Mouse (Mus musculus) 3T3-L1 (cell line): ENCODE measurements around the gene Gm28557.
"Not testable (repeated sequence)": the region's sequence is repeated elsewhere in the genome, so short reads cannot be mapped to it uniquely, and the experiment has no call there.

Source experiments
- DNase-seq: peaks from one replicate; pipeline ENCODE4 v3.0.0-alpha.2; 2015; ENCODE audit warnings: low read depth, low spot score

Gm28557 gene

DNA sequence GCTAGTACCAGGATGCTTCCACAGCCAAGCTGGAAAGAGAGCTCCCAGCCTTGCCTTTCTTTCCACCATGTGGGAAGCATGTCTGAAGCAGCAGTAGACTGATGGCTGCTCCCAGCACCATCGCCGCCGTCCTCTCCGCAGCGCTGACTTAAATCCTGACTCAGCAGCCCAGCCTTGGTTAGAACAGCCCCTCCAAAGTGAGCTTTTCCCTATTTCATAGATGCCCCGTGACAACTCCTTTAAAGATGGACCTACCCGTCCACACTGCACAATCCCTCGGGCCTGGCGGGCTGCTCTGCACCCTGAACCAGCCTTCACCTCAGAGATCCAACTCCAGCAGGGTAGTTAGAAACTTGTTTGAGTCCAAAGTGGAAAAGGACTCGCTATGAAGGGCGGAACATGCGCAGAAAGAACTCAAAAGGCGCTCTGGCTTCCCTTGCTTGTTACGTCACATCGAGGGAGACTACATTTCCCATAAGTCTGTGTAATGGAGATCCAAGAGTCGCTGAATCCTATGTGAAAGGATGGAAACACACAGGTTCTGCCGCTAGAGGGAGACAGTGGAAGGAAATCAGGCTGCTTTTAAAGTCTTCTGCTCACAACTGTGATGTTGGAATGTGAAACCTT, at the start of gene Gm28557:
TSS of gene Gm28557 (minus strand) at position 411 of the 627 bp plus-strand sequence.
- peak; percentile 99 for DNase-seq

DNA sequence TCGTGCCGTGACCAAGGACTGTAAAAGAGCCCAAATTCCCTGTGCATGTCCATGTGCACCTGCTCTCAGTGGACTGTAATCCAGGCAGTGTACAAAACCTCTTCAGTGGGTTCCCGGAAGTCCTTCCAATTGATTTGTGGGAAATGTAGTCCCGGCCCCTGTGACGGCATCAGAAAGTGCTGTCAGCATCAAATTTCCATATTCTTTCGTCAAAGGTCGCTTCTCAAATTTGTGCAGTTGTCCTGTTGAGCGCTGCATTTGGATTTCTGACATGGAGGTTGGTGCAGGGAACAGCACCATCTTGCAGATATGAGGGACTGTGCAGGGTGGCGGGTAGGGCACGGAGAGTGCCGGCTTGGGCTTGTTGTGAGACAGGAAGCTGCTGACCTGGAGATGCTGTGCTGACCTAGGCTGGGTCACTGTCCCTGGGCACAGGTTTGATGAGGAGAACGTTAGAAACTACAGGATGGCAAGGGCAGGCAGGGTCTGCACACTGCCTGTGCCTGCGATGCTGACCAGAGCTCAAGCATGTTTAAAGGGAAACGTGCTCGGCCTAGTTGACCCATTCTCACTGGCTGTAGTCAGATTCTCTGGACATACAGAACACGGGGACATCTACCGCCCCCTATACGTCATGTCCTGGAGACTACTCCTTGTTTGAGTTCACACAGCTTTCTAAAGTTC, 19.8 kb upstream of the Gm28557 start:
- peak; percentile 90 for DNase-seq

DNA sequence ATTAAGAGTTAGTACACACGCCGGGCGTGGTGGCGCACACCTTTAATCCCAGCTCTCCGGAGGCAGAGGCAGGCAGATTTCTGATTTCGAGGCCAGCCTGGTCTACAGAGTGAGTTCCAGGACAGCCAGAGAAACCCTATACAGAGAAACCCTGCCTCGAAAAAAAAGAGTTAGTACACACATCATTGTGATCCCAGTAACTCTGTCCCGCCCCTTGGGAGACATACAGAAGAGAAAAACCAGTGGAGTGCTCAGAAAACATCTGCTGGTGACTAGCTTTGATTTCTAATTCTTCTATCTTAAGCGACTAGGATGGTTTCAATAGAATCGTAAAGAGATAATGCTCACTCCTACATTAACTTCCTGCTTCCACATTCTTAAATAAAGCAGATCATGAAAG, 19.1 kb upstream of the Gm28557 start:
- not testable (repeated sequence) for DNase-seq

- no peak for DNase-seq
Observed at GRCm38 (mm10) chr13:67124460-67124859, 16.1 kb upstream of the Gm28557 start.

- not testable (repeated sequence) for DNase-seq
Observed at GRCm38 (mm10) chr13:67121360-67121759, 13.0 kb upstream of the Gm28557 start, which contains the start of gene Zfp759. Gene Zfp759, plus strand, starts transcription at chr13:67121660.

DNA sequence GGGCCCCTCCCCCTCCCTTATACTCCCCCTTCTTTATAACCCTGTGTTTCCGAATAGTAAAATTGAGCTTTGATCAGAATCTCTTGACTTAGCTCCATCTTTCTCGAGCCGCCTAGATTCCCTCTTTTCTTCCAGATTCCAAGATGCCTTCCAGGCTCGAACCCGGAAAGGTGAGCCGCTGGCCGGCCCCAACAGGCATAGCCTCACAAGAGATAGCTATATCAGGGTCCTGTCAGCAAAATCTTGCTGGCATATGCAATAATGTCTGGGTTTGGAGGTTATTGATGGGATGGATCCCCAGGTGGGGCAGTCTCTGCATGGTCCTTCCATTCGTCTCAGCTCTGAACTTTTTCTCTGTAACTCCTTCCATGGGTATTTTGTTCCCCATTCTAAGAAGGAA, 7.8 kb upstream of the Gm28557 start, which contains the start of gene Rslcan18:
TSS of gene Rslcan18 (minus strand) at position 101 of the 400 bp plus-strand sequence.
- DNase-seq, result not testable (repeated sequence)

GRCm38 (mm10) chr13:67113287-67113686, 4.9 kb upstream of the Gm28557 start:
- peak; percentile 80 for DNase-seq

DNA sequence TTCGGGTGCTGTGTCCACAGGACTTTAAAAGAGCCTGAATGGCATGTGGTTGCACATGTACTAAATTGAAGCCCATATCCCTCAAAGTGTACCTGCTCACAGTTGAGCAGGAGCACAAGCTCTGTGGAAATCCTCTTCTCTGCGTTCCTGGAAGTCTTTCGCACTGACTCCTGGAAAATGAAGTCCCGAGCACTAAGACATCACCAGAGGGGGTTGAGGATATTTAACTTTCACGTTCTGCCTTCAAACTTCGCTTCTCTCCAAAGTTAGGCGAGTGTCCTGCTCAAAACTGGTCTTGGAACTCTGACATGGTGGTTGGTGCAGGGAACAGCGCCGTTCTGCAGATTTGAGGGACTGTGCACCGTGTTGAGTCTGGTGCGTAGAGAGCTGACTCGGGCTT, 3.7 kb upstream of the Gm28557 start:
- no peak for DNase-seq

DNA sequence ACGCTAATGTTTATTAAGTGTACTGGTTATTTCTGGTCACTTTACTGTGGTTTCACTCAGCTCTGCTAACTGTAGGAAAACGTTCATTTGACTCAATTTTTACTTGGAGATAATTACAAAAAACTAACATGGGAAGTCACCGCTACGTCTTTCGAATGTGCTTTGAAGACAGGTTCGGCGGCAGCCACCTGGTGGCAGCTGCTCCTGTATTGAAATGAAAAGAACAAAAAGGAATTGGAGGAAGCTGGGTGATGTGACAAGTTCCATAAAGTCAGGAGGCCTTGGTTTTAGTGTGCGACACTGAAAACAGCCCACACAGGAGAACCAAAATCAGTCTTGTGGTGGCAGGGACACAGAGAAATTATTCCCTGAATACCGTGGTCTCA, 410 bp upstream of the Gm28557 start:
- no peak for DNase-seq

DNA sequence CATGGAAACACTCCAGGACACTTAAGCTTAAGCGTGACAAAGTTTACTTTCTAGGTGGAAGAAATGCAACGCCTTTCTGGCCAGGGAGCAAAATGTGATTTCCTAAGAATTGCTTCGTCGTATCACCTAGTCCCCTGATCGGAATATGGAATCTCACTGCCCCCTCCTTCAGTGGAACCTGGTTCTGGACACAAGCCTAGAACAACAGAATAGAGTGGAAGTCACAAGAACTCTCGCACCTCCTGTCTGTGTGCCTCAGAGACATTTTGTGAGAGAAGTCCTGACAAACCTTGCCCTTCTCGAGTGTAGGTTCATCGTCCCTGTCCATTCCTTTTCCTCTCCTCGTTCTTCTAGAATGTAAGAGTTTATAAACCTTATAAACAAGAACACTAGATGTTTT, 723 bp downstream of the Gm28557 start:
- no peak for DNase-seq

DNA sequence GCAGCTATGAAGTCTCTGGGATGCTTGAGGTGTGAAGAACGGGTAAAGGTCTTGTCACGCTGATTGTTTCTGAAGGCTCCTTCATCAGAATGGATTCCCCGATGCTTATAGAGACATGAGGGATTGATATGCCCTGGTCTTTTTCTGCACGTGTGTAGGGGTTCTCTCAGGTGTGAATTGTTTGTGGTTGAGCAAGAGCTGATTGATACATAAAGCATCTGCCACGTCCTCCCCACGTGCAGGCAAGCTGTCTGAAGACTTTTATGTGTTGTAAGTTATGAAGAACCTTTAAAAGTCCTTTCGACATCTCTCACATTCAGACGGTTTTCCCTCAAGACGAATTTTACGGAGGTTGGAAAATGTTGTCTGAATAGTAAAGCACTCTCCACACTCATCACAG, 10.5 kb downstream of the Gm28557 start, which contains the start of gene Zfp708:
TSS of gene Zfp708 (minus strand) at position 101 of the 400 bp plus-strand sequence.
- DNase-seq, result no peak

DNA sequence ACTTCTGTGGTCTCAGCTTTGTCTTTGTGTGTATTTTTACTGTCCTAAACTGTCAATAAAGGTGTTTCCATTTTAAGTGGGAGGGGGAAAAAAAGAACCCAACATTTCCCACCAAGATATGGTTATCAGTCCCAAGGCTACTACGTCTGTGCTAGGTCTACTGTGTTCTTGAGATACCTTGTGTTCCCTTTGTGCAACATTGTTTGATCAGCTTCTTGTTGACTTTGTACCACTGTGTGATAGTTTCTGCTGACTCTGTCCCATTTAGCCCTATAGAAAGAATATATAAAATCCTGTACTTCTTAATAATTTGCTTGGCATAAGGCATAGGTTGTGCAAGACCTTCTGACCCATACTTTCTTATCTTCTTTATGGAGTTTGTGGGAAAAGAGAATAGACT, 18.2 kb downstream of the Gm28557 start:
- no peak for DNase-seq

DNA sequence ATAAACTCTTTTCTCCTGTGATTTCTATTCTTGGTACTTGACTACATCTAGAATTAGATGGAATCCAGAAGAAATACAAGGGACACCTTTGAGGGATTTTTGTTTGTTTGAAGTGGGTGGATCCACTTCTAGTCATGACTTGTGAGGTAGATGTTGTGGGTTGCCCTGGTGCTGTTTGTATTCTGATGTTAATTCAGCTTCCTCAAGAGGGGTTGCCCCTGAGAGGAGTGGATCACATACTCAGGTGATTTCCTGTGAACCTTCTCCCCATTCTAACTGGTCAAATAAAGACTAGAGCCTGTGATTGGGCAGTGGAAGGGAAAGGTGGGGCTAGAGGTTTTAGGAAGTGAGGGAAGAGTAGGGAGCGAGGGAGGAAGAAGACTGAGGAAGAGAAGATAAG, 26.5 kb downstream of the Gm28557 start:
- no peak for DNase-seq

DNA sequence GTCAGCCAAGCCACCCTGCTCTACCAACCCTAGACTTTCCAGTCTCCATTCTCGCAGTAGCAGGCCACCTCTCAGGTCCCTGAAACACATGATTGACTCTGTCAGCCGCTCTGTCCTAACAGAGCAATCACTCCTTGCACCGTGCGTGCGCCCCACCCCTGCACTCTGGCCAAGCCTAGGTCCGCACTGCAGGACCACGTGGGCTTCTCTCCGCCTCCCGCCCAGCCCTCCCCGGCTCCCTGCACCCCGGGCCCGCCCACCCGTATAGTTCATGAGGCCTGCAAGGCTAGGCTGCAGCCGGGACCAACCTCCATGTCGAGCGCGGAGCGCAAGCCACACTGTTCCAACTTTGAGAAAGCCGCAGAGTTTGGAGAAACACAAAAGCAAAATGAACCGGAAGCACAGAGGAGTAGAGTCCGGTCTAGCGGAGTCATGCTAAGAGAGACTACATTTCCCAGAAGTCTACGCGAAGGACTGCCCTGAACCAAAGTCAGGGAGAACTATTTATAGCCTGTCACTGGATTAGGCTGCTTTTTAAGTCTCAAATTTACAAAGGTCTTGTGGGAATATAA, 27.2 kb downstream of the Gm28557 start:
- DNase-seq, result peak; percentile 86

DNA sequence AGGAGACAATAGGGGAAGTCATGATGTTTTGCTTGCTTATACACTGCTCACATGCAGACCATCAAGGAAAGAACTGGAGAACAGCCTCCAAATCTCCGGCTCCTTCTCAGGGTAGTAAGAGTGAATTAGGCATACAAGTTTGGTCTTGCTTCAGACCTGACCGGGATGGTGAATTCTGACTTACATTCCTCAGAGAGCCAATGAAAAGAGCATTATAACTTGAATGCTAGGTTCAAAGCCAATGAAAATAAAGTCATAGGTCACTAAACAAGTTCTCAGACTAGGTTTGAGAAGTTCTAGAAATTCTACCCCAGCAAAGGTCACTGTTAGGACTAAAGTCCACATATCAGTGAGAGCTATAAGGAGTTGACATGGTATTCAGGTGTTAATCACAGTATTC, 31.2 kb downstream of the Gm28557 start:
- DNase-seq, result no peak

- DNase-seq, result no peak
Observed at GRCm38 (mm10) chr13:67072786-67073185, 35.6 kb downstream of the Gm28557 start.

- DNase-seq, result no peak
Observed at GRCm38 (mm10) chr13:67065386-67065785, 43.0 kb downstream of the Gm28557 start.

DNA sequence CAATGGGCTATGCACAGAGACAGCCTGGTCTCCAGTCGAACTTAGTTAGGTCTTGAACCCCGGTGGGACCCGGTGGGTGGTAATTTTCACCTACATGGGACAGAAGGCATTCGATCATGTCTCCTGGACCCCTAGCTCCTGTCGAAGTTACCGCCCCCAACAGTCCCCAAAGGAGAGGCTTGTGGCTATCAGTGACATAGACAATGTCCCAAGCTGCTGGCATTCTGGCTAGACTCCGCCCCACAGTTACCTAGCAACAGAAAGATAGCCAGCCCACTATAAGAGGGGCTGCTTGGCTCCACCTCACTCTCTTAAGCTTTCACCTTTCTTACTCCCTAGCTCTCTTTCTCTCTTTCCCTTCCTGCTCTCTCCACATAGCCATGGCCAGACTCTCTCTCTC, 46.0 kb downstream of the Gm28557 start:
- DNase-seq, result no peak

GRCm38 (mm10) chr13:67060786-67061358, 47.5 kb downstream of the Gm28557 start, which contains the start of gene Zfp712:
Gene Zfp712, minus strand, starts transcription at chr13:67061170.
- peak; percentile 97 for DNase-seq

DNA sequence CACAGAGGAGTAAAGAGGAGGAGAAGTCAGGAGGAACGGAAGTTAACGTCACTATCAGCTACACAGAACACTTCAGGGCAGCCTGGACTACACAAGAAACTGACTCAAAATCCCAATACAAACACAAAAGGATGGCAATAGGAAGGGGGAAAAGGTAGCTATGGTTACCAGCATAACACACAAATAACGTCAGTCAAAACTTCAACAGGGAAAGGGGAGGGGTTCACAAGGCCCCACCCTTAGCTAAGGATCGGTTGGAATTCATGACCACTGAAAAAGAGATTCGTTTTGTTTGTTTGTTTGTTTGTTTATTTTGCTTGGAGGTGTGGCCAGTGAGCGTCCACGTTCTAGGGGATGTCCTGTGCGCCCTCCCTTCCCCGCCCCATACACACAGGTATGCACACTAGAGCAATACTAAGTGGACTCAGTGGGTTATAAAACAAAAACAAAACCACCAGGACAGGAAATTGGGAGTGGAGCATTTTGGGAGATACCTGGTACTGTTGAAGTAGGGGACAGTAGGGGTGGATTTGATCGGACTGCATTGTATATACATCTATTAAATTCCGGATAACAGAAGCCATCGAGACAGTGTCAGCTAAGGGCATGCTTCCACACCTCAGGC, 48.1 kb downstream of the Gm28557 start:
- DNase-seq, result peak; percentile 63
